Mouse (Mus musculus): Measurements from ENCODE around the gene Vcl. TPM values are rescaled to one million over a fixed set of nuclear protein-coding genes. Genes with fewer than 3 reads are reported as not detected.

The Vcl gene
- polyA plus RNA-seq, 1 experiment from 2014 or later, result 108 TPM

- H3K9ac ChIP-seq, result no peak overlapping the region
- no peaks in the 10 kb centered on the region for H3K27me3 ChIP-seq (replicated peaks)
- no peaks in the 10 kb centered on the region for H3K4me1 ChIP-seq (replicated peaks)
- H3K27ac ChIP-seq (ENCODE audit: poor library complexity, severe bottlenecking), result no peak overlapping the region
- no peaks in the 10 kb centered on the region for H3K36me3 ChIP-seq
- H3K9me3 ChIP-seq (replicated peaks), result 0 out of 2 replicates have a peak, but pooled peaks cover 2% of the 10 kb centered on the region
- H3K4me3 ChIP-seq, result no peak overlapping the region
- 77% methylated on average over 7 of the region's 7 CpGs for WGBS
- H3K4me2 ChIP-seq, result no peak overlapping the region
- ATAC-seq (ENCODE audit: insufficient number of reproducible peaks, low FRiP score), result no peak
These were observed 12.3 kb upstream of the Vcl start for GRCm38 (mm10) chr14:20916625-20917612.

- H3K9me3 ChIP-seq (replicated peaks), result no peaks in the 10 kb centered on the region
- H3K27ac ChIP-seq (ENCODE audit: poor library complexity, severe bottlenecking), result no peak overlapping the region
- no peak overlapping the region for H3K4me2 ChIP-seq
- H3K4me3 ChIP-seq, result no peak overlapping the region
- 71% methylated on average over 5 of the region's 5 CpGs for WGBS
- H3K4me1 ChIP-seq (replicated peaks), result 0 out of 2 replicates have a peak, but pooled peaks cover 3% of the 10 kb centered on the region
- no peaks in the 10 kb centered on the region for H3K36me3 ChIP-seq
- ATAC-seq (ENCODE audit: insufficient number of reproducible peaks, low FRiP score), result no peak
- H3K27me3 ChIP-seq (replicated peaks), result no peaks in the 10 kb centered on the region
- H3K9ac ChIP-seq, result no peak overlapping the region
These were observed 5.0 kb upstream of the Vcl start for GRCm38 (mm10) chr14:20924071-20924789.

- Histone ChIP-seq H3K27ac (ENCODE audit: poor library complexity, severe bottlenecking) (no peak overlapping the region), H3K4me1 (replicated peaks) (peaks cover 10% of the 10 kb centered on the region; the same call in 1 of the 2 replicates), H3K9me3 (replicated peaks) (no peaks in the 10 kb centered on the region), H3K4me2 (no peak overlapping the region), H3K4me3 (no peak overlapping the region), H3K9ac (no peak overlapping the region), H3K27me3 (replicated peaks) (no peaks in the 10 kb centered on the region), H3K36me3 (no peaks in the 10 kb centered on the region)
- ATAC-seq (ENCODE audit: insufficient number of reproducible peaks, low FRiP score), result no peak
- 73% methylated on average over 4 of the region's 4 CpGs for WGBS
These were observed 1.5 kb upstream of the Vcl start for GRCm38 (mm10) chr14:20927470-20928307.

- H3K36me3 ChIP-seq, result no peaks in the 10 kb centered on the region
- 17% methylated on average over 4 of the region's 4 CpGs for WGBS
- H3K27ac ChIP-seq (ENCODE audit: poor library complexity, severe bottlenecking), result peak overlapping the region; percentile 69; the same call in 1 of the 2 replicates
- peaks cover 12% of the 10 kb centered on the region for H3K4me1 ChIP-seq (replicated peaks)
- peak overlapping the region; percentile 94 for H3K4me2 ChIP-seq
- H3K9me3 ChIP-seq (replicated peaks), result no peaks in the 10 kb centered on the region
- no peaks in the 10 kb centered on the region for H3K27me3 ChIP-seq (replicated peaks)
- peak overlapping the region; percentile 92 for H3K4me3 ChIP-seq
- ATAC-seq (ENCODE audit: insufficient number of reproducible peaks, low FRiP score), result no peak
- peak overlapping the region; percentile 65; the same call in 1 of the 2 replicates for H3K9ac ChIP-seq
These were observed 901 bp upstream of the Vcl start for GRCm38 (mm10) chr14:20928308-20928685.

GRCm38 (mm10) chr14:20929814-20930434 lies 726 bp downstream of the Vcl start:
- peak overlapping the region; percentile 99 for H3K9ac ChIP-seq
- peak overlapping the region; percentile 92 for H3K4me3 ChIP-seq

GRCm38 (mm10) chr14:20930481-20931391 lies 1.5 kb downstream of the Vcl start:
- ATAC-seq (ENCODE audit: insufficient number of reproducible peaks, low FRiP score), result no peak
- H3K4me1 ChIP-seq (replicated peaks), result peaks cover 23% of the 10 kb centered on the region
- H3K27ac ChIP-seq (ENCODE audit: poor library complexity, severe bottlenecking), result peak overlapping the region; percentile 95
- H3K36me3 ChIP-seq, result no peaks in the 10 kb centered on the region
- no peaks in the 10 kb centered on the region for H3K9me3 ChIP-seq (replicated peaks)
- H3K9ac ChIP-seq, result peak overlapping the region; percentile 99
- H3K4me2 ChIP-seq, result peak overlapping the region; percentile 94
- WGBS, result 9% methylated on average over 8 of the region's 8 CpGs
- no peaks in the 10 kb centered on the region for H3K27me3 ChIP-seq (replicated peaks)
- H3K4me3 ChIP-seq, result peak overlapping the region; percentile 92

More at GRCm38 (mm10) chr14:20929814-20930434, 726 bp downstream of the Vcl start:
- WGBS, result 0% methylated on average over 19 of the region's 19 CpGs
- Histone ChIP-seq H3K9me3 (replicated peaks) (no peaks in the 10 kb centered on the region), H3K4me1 (replicated peaks) (peaks cover 19% of the 10 kb centered on the region), H3K4me2 (peak overlapping the region; percentile 94), H3K27ac (ENCODE audit: poor library complexity, severe bottlenecking) (peak overlapping the region; percentile 95), H3K27me3 (replicated peaks) (no peaks in the 10 kb centered on the region), H3K36me3 (no peaks in the 10 kb centered on the region)
- ATAC-seq (ENCODE audit: insufficient number of reproducible peaks, low FRiP score), result 0 out of 2 replicates have a peak, but pooled peaks have one; percentile 1

- H3K36me3 ChIP-seq, result no peaks in the 10 kb centered on the region
- no peak overlapping the region for H3K9ac ChIP-seq
- H3K4me1 ChIP-seq (replicated peaks), result peaks cover 50% of the 10 kb centered on the region
- peak overlapping the region; percentile 85 for H3K27ac ChIP-seq (ENCODE audit: poor library complexity, severe bottlenecking)
- WGBS, result 14% methylated on average over 2 of the region's 2 CpGs
- no peak overlapping the region for H3K4me3 ChIP-seq
- H3K4me2 ChIP-seq, result peak overlapping the region; percentile 50
- H3K27me3 ChIP-seq (replicated peaks), result no peaks in the 10 kb centered on the region
- no peaks in the 10 kb centered on the region for H3K9me3 ChIP-seq (replicated peaks)
- ATAC-seq (ENCODE audit: insufficient number of reproducible peaks, low FRiP score), result no peak
These were observed 9.2 kb downstream of the Vcl start for GRCm38 (mm10) chr14:20938424-20938823.

GRCm38 (mm10) chr14:20938860-20939259 lies 9.7 kb downstream of the Vcl start:
- H3K4me1 ChIP-seq (replicated peaks), result peaks cover 50% of the 10 kb centered on the region
- no peak for ATAC-seq (ENCODE audit: insufficient number of reproducible peaks, low FRiP score)
- H3K4me3 ChIP-seq, result no peak overlapping the region
- H3K27ac ChIP-seq (ENCODE audit: poor library complexity, severe bottlenecking), result peak overlapping the region; percentile 85
- H3K36me3 ChIP-seq, result no peaks in the 10 kb centered on the region
- H3K4me2 ChIP-seq, result peak overlapping the region; percentile 50
- 8% methylated on average over 1 of the region's 1 CpGs for WGBS
- H3K9me3 ChIP-seq (replicated peaks), result no peaks in the 10 kb centered on the region
- H3K27me3 ChIP-seq (replicated peaks), result no peaks in the 10 kb centered on the region
- H3K9ac ChIP-seq, result no peak overlapping the region

GRCm38 (mm10) chr14:20945296-20945695 lies 16.1 kb downstream of the Vcl start:
- Histone ChIP-seq H3K4me2 (no peak overlapping the region), H3K4me3 (no peak overlapping the region), H3K36me3 (no peaks in the 10 kb centered on the region), H3K27me3 (replicated peaks) (no peaks in the 10 kb centered on the region), H3K27ac (ENCODE audit: poor library complexity, severe bottlenecking) (no peak overlapping the region), H3K9me3 (replicated peaks) (no peaks in the 10 kb centered on the region), H3K9ac (no peak overlapping the region), H3K4me1 (replicated peaks) (peaks cover 8% of the 10 kb centered on the region)
- no peak for ATAC-seq (ENCODE audit: insufficient number of reproducible peaks, low FRiP score)
- 83% methylated on average over 2 of the region's 2 CpGs for WGBS
